ENCODE assay signal across 8 mouse cellular contexts in the genomic region with DNA sequence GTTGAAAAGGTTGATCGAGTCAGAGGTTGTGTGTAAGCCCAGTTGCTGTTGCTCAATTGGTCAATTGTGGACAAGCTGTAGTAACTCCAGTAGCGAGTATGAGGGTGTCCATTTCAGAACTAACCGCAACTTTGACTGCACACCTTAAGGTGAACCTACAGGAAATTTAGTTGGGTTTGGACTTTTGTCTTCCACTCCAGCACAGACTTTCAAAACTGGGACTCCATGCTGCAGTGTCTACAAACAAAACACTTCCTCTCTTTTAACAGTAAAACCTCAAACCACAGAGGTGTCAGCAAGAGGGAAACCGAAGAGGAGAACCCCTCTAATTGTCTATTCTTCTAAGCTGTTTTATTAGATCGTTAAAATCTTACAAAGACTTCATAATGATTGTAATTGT. TPM values are rescaled to one million over a fixed set of nuclear protein-coding genes. Genes with fewer than 3 reads are reported as not detected.
DNase-seq lines count a peak whose midpoint lies in the region; ATAC-seq lines count a peak whose summit lies in the region.

No protein-coding gene starts in this region.

- DNase-seq in spleen, postnatal 36 days (ENCODE audit: low spot score in 2 of 2) = peak; percentile 33 to 47
- DNase-seq in spleen, adult 18-20 months = no peak
- no peak for DNase-seq in embryonic facial prominence, embryonic 14.5 days (ENCODE audit: low spot score)
- DNase-seq in splenic B cell, adult 2 months (ENCODE audit: low read depth, low spot score) = peak; percentile 43
- DNase-seq in cerebellum, adult 8-10 months = no peak
- no peak for DNase-seq in adrenal gland, postnatal 36 days
- no peak for DNase-seq in left cerebral cortex, adult 9 months (ENCODE audit: low spot score in 2 of 2)

- no peaks in the 10 kb centered on the region for H3K9me3 ChIP-seq in embryonic facial prominence, embryonic 14.5 days (ENCODE audit: control insufficient read depth, low read length)
- H3K9me3 ChIP-seq in limb, embryonic 12.5 days = no peaks in the 10 kb centered on the region

- no peak for ATAC-seq in embryonic facial prominence, embryonic 14.5 days (ENCODE audit: low read depth)
- no peak for ATAC-seq in limb, embryonic 12.5 days (ENCODE audit: insufficient number of reproducible peaks, insufficient read depth, low FRiP score, low TSS enrichment, low read depth)

- peaks cover 14% of the 10 kb centered on the region for H3K4me1 ChIP-seq in embryonic facial prominence, embryonic 14.5 days (ENCODE audit: control insufficient read depth, insufficient read depth, low read length)
- H3K4me1 ChIP-seq in limb, embryonic 12.5 days (replicated peaks) = peaks cover 59% of the 10 kb centered on the region

- peak overlapping the region; percentile 80 for H3K4me3 ChIP-seq in embryonic facial prominence, embryonic 14.5 days (ENCODE audit: low read depth, low read length)
- peak overlapping the region; percentile 99 for H3K4me3 ChIP-seq in limb, embryonic 12.5 days (replicated peaks)

- H3K27ac ChIP-seq in embryonic facial prominence, embryonic 14.5 days (replicated peaks; ENCODE audit: low read depth, low read length) = no peak overlapping the region
- no peak overlapping the region for H3K27ac ChIP-seq in limb, embryonic 12.5 days

- H3K4me2 ChIP-seq in embryonic facial prominence, embryonic 14.5 days (ENCODE audit: low read depth, low read length) = peak overlapping the region; percentile 66
- H3K4me2 ChIP-seq in limb, embryonic 12.5 days = peak overlapping the region; percentile 89

- H3K36me3 ChIP-seq in embryonic facial prominence, embryonic 14.5 days (ENCODE audit: control insufficient read depth, insufficient read depth, low read length) = peaks cover 16% of the 10 kb centered on the region; the same call in 1 of the 2 replicates
- peaks cover 30% of the 10 kb centered on the region for H3K36me3 ChIP-seq in limb, embryonic 12.5 days
- no peaks in the 10 kb centered on the region for H3K36me3 ChIP-seq in splenic B cell, adult 2 months (ENCODE audit: control insufficient read depth, insufficient read depth, low read length, poor library complexity, severe bottlenecking)

- H3K27me3 ChIP-seq in embryonic facial prominence, embryonic 14.5 days (replicated peaks; ENCODE audit: control insufficient read depth, insufficient read depth, low read length) = no peaks in the 10 kb centered on the region
- no peaks in the 10 kb centered on the region for H3K27me3 ChIP-seq in limb, embryonic 12.5 days
- H3K27me3 ChIP-seq in splenic B cell, adult 2 months (ENCODE audit: control insufficient read depth, insufficient read depth, low read length, poor library complexity, severe bottlenecking) = no peaks in the 10 kb centered on the region

- peak overlapping the region; percentile 99 for H3K9ac ChIP-seq in embryonic facial prominence, embryonic 14.5 days (ENCODE audit: low read depth, low read length)
- peak overlapping the region; percentile 99 for H3K9ac ChIP-seq in limb, embryonic 12.5 days (replicated peaks)

- 35% methylated on average over 5 of the region's 5 CpGs for WGBS in embryonic facial prominence, embryonic 14.5 days
- WGBS in limb, embryonic 12.5 days = 40% methylated on average over 5 of the region's 5 CpGs

RNA-seq across cellular contexts. Expression of a gene that starts 2.1 kb away (rescaled TPM):
- polyA plus RNA-seq in embryonic facial prominence, embryonic 14.5 days (2014; fragmentation: Nextera tagmentation; extraction: Ambion mirVana) = 246 and 265 TPM in 2 replicates
- 607 and 623 TPM in 2 replicates for polyA plus RNA-seq in limb, embryonic 12.5 days (2016; fragmentation: Nextera tagmentation; extraction: Ambion mirVana)
- total RNA-seq in adrenal gland, postnatal 36 days (2021) = 100 to 1,000 TPM; 119 to 146 TPM

RNA-seq across cellular contexts. Expression of a gene that starts 44.7 kb away (rescaled TPM):
- 0.93 and 0.98 TPM in 2 replicates for polyA plus RNA-seq in embryonic facial prominence, embryonic 14.5 days (2014; fragmentation: Nextera tagmentation; extraction: Ambion mirVana)
- 1.3 and 1.7 TPM in 2 replicates for polyA plus RNA-seq in limb, embryonic 12.5 days (2016; fragmentation: Nextera tagmentation; extraction: Ambion mirVana)
- total RNA-seq in adrenal gland, postnatal 36 days (2021) = 1 to 10 TPM; 1.4 to 1.7 TPM

Comparison
In these comparisons a context has a peak if more than half of its experiments do, and no peak if none do; other contexts are left out.
1. DNase-seq: peak in spleen, postnatal 36 days (2 of 2) and splenic B cell, adult 2 months (single experiment); none in spleen, adult 18-20 months (0 of 2), embryonic facial prominence, embryonic 14.5 days (single experiment), cerebellum, adult 8-10 months (single experiment), adrenal gland, postnatal 36 days (0 of 2) and left cerebral cortex, adult 9 months (0 of 2).